Mouse (Mus musculus): Measurements from ENCODE around the gene Camk1d.

GRCm38 (mm10) chr2:5489916-5490315, 224.4 kb downstream of the Camk1d start:
- TF ChIP-seq POLR2A (IDR thresholded peaks at IDR 0.05; ENCODE audit: borderline replicate concordance, control insufficient read depth, low read depth, low read length) (no peak), CTCF (IDR thresholded peaks at IDR 0.05; ENCODE audit: control insufficient read depth, insufficient read depth, low read length) (no peak)

All from bone marrow, adult 2 months (tissue).